Mouse (Mus musculus) liver, adult 2 months (tissue): Measurements from ENCODE around the gene Kdm2b. TPM values are rescaled to one million over a fixed set of nuclear protein-coding genes. Genes with fewer than 3 reads are reported as not detected.

ENCODE experiments used
- DNase-seq: peaks from one replicate; pipeline ENCODE4 v3.0.0-alpha.2; 2011; ENCODE audit warnings: low read depth, low spot score; ENCODE audit errors: extremely low read depth
- H3K27ac ChIP-seq: fragments of 200-500 bp; replicated peaks from 2 replicates; pipeline ENCODE4 v1.5.1; 2012; ENCODE audit warnings: low read depth, mild to moderate bottlenecking, control low read depth, inconsistent platforms, low read length; ENCODE audit not compliant: insufficient read depth
- H3K27me3 ChIP-seq: fragments of 200-500 bp; 2 replicates; pipeline ENCODE4 v1.6.1; 2012; ENCODE audit warnings: mild to moderate bottlenecking, moderate library complexity, low read length, inconsistent platforms; ENCODE audit not compliant: control insufficient read depth, insufficient read depth
- H3K36me3 ChIP-seq: fragments of 200-500 bp; 2 replicates; pipeline ENCODE4 v1.6.1; 2012; ENCODE audit warnings: low read length, inconsistent platforms; ENCODE audit not compliant: control insufficient read depth, insufficient read depth
- H3K4me1 ChIP-seq: fragments of 200-500 bp; 2 replicates; pipeline ENCODE4 v1.6.1; 2011; ENCODE audit warnings: low read length; ENCODE audit not compliant: control insufficient read depth, insufficient read depth
- H3K4me3 ChIP-seq: fragments of 200-500 bp; 2 replicates; pipeline ENCODE4 v1.5.1; 2011; ENCODE audit warnings: low read depth, mild to moderate bottlenecking, control low read depth, low read length, moderate library complexity; ENCODE audit not compliant: insufficient read depth
- H3K79me2 ChIP-seq: fragments of 200-500 bp; 2 replicates; pipeline ENCODE4 v1.6.1; 2012; ENCODE audit warnings: inconsistent platforms, mild to moderate bottlenecking, low read length, moderate library complexity; ENCODE audit not compliant: control insufficient read depth, insufficient read depth
- H3K9ac ChIP-seq: fragments of 200-500 bp; 2 replicates; pipeline ENCODE4 v1.6.1; 2012; ENCODE audit warnings: low read depth, mild to moderate bottlenecking, control low read depth, inconsistent platforms, low read length
- CTCF ChIP-seq: fragments of 200-500 bp; IDR thresholded peaks from 2 replicates; pipeline ENCODE4 v1.5.1; 2011; ENCODE audit warnings: low read depth, low read length, control low read depth
- POLR2A ChIP-seq: fragments of 200-500 bp; IDR thresholded peaks from 2 replicates; pipeline ENCODE4 v1.6.1; 2011; ENCODE audit warnings: low read length, control low read depth; ENCODE audit not compliant: insufficient read depth; ENCODE audit errors: extremely low read depth
- WGBS: fragments of 180-500 bp; shearing (Covaris S2); methylation state at CpG from one replicate; pipeline ENCODE4 v1.1.7; 2018; 5-methylcytosine and 5-hydroxymethylcytosine counted together
- polyA plus RNA-seq: library from polyadenylated mRNA; depleted of rRNA; stranded (reverse); fragments of >200 nt; gene quantifications from 2 replicates; pipeline ENCODE4 v1.2.3, GENCODE M21; 2012
- total RNA-seq: library from RNA; depleted of rRNA; stranded (reverse); fragments of >200 nt; gene quantifications from 2 replicates; pipeline ENCODE4 v1.2.3, GENCODE M21; 2014

Gene Kdm2b
- total and polyA plus RNA-seq, 2 experiments: 3.0 to 7.1 TPM

GRCm38 (mm10) chr5:123015915-123016314 lies 26.3 kb upstream of the Kdm2b start:
- no peak for TF ChIP-seq POLR2A
- no peak for TF ChIP-seq CTCF
- no peaks in the 10 kb centered on the region for H3K27me3 ChIP-seq
- peak overlapping the region; percentile 79 for H3K27ac ChIP-seq
- WGBS: 28% methylated on average over 8 of the region's 8 CpGs
- H3K36me3 ChIP-seq: no peaks in the 10 kb centered on the region
- H3K4me3 ChIP-seq: peak overlapping the region; percentile 77
- H3K9ac ChIP-seq: peak overlapping the region; percentile 95
- no peak for DNase-seq
- peaks cover 40% of the 10 kb centered on the region for H3K4me1 ChIP-seq
- peaks cover 22% of the 10 kb centered on the region; the same call in 1 of the 2 replicates for H3K79me2 ChIP-seq

DNA sequence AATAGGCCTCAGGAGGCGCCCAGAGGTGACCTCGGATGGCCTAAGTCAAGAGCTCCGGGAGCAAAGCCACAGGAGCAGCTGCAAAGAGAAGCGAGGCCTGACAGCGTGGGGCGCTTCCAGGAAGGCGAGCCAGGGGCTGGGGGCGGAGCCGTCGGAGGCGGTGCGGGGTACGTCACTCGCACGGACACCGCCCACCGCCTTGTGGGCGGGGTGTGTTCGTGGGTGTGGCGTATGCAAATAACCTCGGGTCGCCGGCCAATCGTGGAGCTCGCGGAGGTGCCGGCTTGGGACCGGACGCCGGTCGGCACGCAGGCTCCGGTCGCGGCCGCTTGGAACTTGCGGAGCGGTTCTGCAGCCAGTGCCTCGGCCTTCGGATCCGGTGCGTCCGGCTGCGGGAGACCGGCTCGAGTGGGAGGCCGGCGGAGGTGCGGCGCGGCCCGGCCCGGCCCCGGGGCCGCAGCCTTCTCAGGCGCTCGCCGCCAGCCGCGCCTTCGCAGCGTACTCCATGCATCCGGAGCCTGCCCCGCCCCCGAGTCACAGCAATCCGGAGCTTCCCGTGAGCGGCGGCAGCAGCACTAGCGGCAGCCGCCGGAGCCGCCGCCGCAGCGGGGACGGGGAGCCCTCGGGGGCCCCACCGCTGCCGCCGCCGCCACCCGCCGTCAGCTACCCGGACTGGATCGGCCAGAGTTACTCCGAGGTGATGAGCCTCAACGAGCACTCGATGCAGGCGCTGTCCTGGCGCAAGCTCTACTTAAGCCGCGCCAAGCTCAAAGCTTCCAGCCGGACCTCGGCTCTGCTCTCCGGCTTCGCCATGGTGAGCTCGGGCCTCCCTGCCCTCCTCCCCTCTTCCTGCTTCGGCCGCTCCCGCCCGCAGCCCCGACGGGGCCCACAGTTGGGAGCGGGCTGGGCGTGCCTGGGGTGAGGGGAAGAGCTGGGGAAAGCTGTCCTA lies 25.4 kb upstream of the Kdm2b start, which contains the start of gene Orai1:
TSS of gene Orai1 (plus strand) at position 322 of the 949 bp plus-strand sequence.
- Histone ChIP-seq H3K27ac (peak within 1 kb of the TSS; percentile 81), H3K4me1 (peaks cover 40% of the 10 kb centered on the region), H3K79me2 (peaks cover 22% of the 10 kb centered on the region; the same call in 1 of the 2 replicates), H3K4me3 (peak within 1 kb of the TSS; percentile 77), H3K36me3 (no peaks in the 10 kb centered on the region), H3K9ac (peak within 1 kb of the TSS; percentile 95), H3K27me3 (no peaks in the 10 kb centered on the region)
- TF ChIP-seq CTCF: no peak
- TF ChIP-seq POLR2A: peak; percentile 67; the same call in 1 of the 2 replicates
- under 1% methylated on average over 104 of the region's 106 CpGs for WGBS
- peak; percentile 91 for DNase-seq

- TF ChIP-seq CTCF: peak; percentile 63
- TF ChIP-seq POLR2A: no peak
- DNase-seq: peak; percentile 73
- H3K36me3 ChIP-seq: no peaks in the 10 kb centered on the region
- 62% methylated on average over 9 of the region's 9 CpGs for WGBS
- peaks cover 22% of the 10 kb centered on the region; the same call in 1 of the 2 replicates for H3K79me2 ChIP-seq
- H3K27ac ChIP-seq: no peak overlapping the region
- H3K4me3 ChIP-seq: no peak overlapping the region
- no peak overlapping the region for H3K9ac ChIP-seq
- H3K27me3 ChIP-seq: no peaks in the 10 kb centered on the region
- H3K4me1 ChIP-seq: peaks cover 30% of the 10 kb centered on the region
Observed at GRCm38 (mm10) chr5:123013599-123014315, 24.1 kb upstream of the Kdm2b start.

DNA sequence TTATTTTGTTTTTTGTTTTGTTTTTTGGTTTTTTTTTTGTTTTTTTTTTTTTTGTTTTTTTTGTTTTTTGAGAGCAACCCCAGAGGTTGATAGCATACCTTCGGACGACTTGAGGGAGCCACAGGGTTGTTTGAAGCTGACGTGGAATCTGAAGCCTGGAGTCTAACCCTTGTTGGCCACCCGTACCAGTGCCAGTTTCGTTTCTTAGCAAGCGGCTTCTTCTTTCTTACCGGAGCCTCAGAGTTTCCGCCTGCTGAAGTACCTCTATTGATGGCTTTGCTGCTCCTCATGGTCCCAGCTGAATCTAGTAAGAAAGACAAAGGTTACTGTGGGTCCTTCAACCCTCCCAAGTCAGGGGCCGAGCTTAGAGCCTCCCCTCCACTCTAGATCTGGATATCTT lies 22.1 kb upstream of the Kdm2b start:
- Histone ChIP-seq H3K27ac (no peak overlapping the region), H3K79me2 (peaks cover 6% of the 10 kb centered on the region; the same call in 1 of the 2 replicates), H3K9ac (no peak overlapping the region), H3K36me3 (no peaks in the 10 kb centered on the region), H3K4me1 (peaks cover 13% of the 10 kb centered on the region), H3K4me3 (no peak overlapping the region), H3K27me3 (no peaks in the 10 kb centered on the region)
- TF ChIP-seq POLR2A: no peak
- no peak for TF ChIP-seq CTCF
- 90% methylated on average over 9 of the region's 9 CpGs for WGBS
- DNase-seq: no peak

DNA sequence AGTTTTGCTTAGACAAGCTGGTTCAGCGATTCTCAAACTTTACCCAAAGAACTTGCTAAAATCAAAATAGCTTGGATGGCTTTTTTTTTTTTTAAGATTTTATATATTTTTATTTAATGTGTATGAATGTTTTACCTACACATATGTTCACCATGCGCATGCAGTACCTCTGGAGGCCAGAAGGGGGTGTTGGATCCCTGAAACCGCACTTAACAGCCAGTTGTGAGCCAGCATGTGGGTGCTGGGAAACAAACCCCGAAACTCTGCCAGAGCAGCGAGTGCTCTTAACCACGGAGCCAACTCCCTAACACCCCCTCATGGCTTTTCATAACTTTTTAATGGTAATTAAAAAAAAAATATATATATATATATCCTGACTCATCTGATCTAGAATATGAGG lies 21.2 kb upstream of the Kdm2b start:
- no peak overlapping the region for H3K27ac ChIP-seq
- TF ChIP-seq POLR2A (no peak), CTCF (peak; percentile 52)
- H3K27me3 ChIP-seq: no peaks in the 10 kb centered on the region
- H3K36me3 ChIP-seq: no peaks in the 10 kb centered on the region
- no peak overlapping the region for H3K4me3 ChIP-seq
- H3K79me2 ChIP-seq: peaks cover 2% of the 10 kb centered on the region; the same call in 1 of the 2 replicates
- DNase-seq: no peak
- no peak overlapping the region for H3K9ac ChIP-seq
- peaks cover 8% of the 10 kb centered on the region; the same call in 1 of the 2 replicates for H3K4me1 ChIP-seq
- 93% methylated on average over 6 of the region's 6 CpGs for WGBS
